Mouse (Mus musculus) midbrain, embryonic 10.5 days (tissue): ENCODE data around the gene Pon1. TPM values are rescaled to one million over a fixed set of nuclear protein-coding genes. Genes with fewer than 3 reads are reported as not detected.

Experiments
- DNase-seq: peaks from one replicate; pipeline ENCODE4 v3.0.0-alpha.2; 2017; ENCODE audit warnings: low spot score
- H3K27ac ChIP-seq: fragments of 300-500 bp; sonication (generic); replicated peaks from 2 replicates; pipeline ENCODE4 v1.5.1; 2016; ENCODE audit warnings: mild to moderate bottlenecking
- H3K27me3 ChIP-seq: fragments of 300-500 bp; sonication (generic); 2 replicates; pipeline ENCODE4 v1.6.1; 2016; ENCODE audit warnings: low read depth, mild to moderate bottlenecking; ENCODE audit not compliant: poor library complexity, severe bottlenecking
- H3K36me3 ChIP-seq: fragments of 300-500 bp; sonication (generic); 2 replicates; pipeline ENCODE4 v1.6.1; 2016; ENCODE audit warnings: mild to moderate bottlenecking, moderate library complexity
- H3K4me1 ChIP-seq: fragments of 300-500 bp; sonication (generic); 2 replicates; pipeline ENCODE4 v1.6.1; 2016
- H3K4me3 ChIP-seq: fragments of 300-500 bp; sonication (generic); 2 replicates; pipeline ENCODE4 v1.5.1; 2016; ENCODE audit warnings: mild to moderate bottlenecking, moderate library complexity
- H3K9me3 ChIP-seq: fragments of 300-500 bp; sonication (generic); replicated peaks from 2 replicates; pipeline ENCODE4 v1.6.1; 2016; ENCODE audit warnings: mild to moderate bottlenecking
- WGBS: fragments of 180-500 bp; shearing (Covaris S2); methylation state at CpG from one replicate; pipeline ENCODE4 v1.1.7; 2016; 5-methylcytosine and 5-hydroxymethylcytosine counted together
- polyA plus RNA-seq: library from polyadenylated mRNA; unstranded; fragments of >200 nt; fragmentation: Nextera tagmentation; extraction: Ambion mirVana; gene quantifications from 2 replicates; pipeline ENCODE4 v1.2.1, GENCODE M21; 2016

Pon1 gene
- polyA plus RNA-seq, 1 experiment from 2014 or later = not detected

DNA sequence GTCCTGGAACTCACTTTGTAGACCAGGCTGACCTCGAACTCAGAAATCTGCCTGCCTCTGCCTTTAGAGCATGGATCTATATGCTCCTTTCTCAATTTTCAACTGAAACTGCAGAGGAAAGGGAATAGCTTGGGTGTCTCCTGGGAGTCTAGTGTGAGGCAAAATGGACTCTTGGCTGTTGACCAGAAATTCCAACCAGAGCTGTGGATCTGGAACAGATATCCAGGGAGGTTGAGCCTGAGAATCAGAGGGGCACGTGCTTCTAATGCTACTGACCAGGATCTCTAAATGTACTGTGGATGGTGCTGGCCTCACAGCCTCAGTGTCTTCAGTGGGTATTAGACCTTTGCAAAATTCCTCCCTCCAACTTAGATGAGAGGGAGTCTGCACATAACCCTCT is 43.8 kb downstream of the Pon1 start:
- H3K27me3 ChIP-seq = no peaks in the 10 kb centered on the region
- peaks cover 11% of the 10 kb centered on the region for H3K4me1 ChIP-seq
- H3K4me3 ChIP-seq = no peak overlapping the region
- DNase-seq = no peak
- H3K27ac ChIP-seq = no peak overlapping the region
- no peaks in the 10 kb centered on the region for H3K9me3 ChIP-seq
- 92% methylated on average over 2 of the region's 2 CpGs for WGBS
- H3K36me3 ChIP-seq = peaks cover 7% of the 10 kb centered on the region

DNA sequence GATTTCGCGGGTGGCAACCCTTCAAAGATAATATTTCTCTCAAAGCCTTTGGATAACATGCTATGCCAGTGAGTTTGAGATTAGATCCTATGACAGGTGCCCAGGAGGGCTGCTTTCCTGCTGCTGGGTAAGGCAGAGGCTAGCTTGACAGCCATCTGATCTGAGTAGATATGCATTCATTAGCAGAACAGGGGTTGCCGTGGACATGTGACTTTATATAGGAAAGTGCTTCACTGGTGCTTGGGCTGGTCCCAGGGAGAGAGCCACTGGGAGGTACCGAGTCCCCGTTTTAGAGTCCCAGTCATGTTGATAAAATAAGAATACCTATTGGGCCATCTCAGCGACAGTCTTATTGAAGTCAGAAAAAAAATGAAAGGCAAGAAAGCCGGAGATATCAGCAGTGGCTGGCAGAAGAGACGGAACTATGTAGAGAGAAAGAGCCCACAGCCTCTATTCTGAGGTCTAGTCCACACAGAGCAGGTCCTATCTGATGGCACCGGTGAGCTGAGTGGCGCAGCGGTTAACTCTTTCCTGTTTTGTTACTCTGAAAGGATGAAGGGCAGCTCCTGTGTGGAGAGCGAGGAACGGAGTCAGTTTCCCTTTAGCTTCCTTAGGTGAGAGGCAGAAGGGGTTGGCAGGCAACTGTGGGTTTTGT is 46.1 kb downstream of the Pon1 start:
- 90% methylated on average over 13 of the region's 13 CpGs for WGBS

DNA sequence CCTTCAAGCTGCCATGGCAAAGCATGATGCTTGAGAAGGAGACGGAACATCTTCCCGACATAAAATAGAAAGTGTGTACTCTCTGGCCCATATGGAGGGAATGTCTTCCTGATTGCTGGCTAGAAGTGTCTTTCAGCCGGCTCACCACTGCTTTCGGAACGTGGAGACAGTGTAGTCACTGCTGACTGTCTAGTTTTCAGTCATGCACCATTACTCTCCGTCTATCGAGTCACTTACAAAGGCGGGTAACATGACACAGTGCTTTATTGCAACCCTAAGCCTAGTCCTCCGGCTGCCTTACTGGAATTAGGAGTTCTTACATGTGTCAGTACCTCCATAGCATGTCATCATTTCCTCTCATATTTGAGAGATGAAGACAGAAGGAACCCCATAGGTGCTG is 54.1 kb downstream of the Pon1 start:
- H3K4me1 ChIP-seq = no peaks in the 10 kb centered on the region
- no peak overlapping the region for H3K27ac ChIP-seq
- H3K36me3 ChIP-seq = peaks cover 12% of the 10 kb centered on the region; the same call in 1 of the 2 replicates
- no peak for DNase-seq
- no peak overlapping the region for H3K4me3 ChIP-seq
- WGBS = 85% methylated on average over 9 of the region's 9 CpGs
- no peaks in the 10 kb centered on the region for H3K9me3 ChIP-seq
- no peaks in the 10 kb centered on the region for H3K27me3 ChIP-seq

More for the DNA sequence above, 46.1 kb downstream of the Pon1 start:
- no peaks in the 10 kb centered on the region for H3K9me3 ChIP-seq
- no peak for DNase-seq
- H3K4me1 ChIP-seq = peaks cover 11% of the 10 kb centered on the region
- no peaks in the 10 kb centered on the region for H3K27me3 ChIP-seq
- no peak overlapping the region for H3K27ac ChIP-seq
- H3K36me3 ChIP-seq = no peaks in the 10 kb centered on the region
- no peak overlapping the region for H3K4me3 ChIP-seq

DNA sequence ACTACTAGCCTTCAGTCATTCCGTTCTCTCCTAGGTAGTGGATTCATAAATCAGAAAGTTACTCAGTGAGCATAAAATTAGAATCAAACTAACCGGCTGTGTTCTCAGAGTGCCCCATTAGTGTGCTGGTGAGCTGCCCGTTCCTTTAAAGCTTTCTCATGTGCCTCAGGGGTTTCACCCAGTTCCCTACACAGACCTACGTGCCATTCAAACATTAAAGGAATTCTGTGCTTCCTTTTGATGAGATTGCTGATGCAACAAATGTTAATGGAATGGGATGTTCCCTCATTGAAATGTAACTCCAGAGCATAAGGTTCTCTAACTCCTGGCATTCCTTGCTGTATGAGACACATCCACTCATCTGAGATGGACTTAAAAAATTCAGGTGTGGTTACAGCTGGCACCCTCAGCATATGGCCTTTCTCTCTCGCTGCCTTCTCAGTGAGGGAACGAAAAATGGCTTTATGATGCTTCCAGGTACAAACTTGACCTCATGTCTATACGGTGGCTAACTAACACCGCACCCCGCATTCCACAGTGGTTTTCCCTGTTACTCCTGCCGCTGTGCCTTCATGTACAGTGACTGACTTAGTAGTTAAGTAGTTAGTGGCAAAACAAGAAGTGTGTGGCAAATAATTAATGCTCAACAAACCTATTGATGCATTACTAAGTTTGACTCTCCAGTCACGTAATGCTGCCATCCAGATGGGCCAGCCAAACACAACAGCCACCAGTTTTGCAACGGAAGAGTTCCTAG is 54.7 kb downstream of the Pon1 start:
- Histone ChIP-seq H3K36me3 (peaks cover 17% of the 10 kb centered on the region; the same call in 1 of the 2 replicates), H3K4me1 (no peaks in the 10 kb centered on the region), H3K4me3 (no peak overlapping the region), H3K9me3 (no peaks in the 10 kb centered on the region), H3K27me3 (no peaks in the 10 kb centered on the region), H3K27ac (no peak overlapping the region)
- WGBS = 91% methylated on average over 12 of the region's 12 CpGs
- DNase-seq = no peak

DNA sequence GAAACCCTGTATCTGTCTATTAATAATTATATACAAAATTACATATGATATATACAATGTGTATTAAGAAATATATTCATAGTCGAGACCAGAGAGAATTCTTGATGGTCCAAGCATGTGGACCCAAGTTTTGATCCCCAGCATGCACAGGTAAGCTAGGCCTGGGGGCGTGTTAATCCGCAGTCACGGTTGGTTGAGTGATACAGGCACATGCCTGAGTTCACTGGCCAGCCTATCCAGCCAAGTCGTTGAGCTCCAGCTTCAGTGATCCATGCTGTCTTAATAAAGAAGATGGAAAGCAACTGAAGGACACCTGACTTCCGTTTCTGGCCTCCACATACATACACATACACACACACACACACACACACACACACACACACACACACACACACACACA is 57.7 kb downstream of the Pon1 start:
- H3K9me3 ChIP-seq = no peaks in the 10 kb centered on the region
- H3K4me3 ChIP-seq = no peak overlapping the region
- no peak for DNase-seq
- H3K36me3 ChIP-seq = peaks cover 19% of the 10 kb centered on the region; the same call in 1 of the 2 replicates
- no peak overlapping the region for H3K27ac ChIP-seq
- H3K27me3 ChIP-seq = no peaks in the 10 kb centered on the region
- no peaks in the 10 kb centered on the region for H3K4me1 ChIP-seq
- 77% methylated on average over 6 of the region's 6 CpGs for WGBS

DNA sequence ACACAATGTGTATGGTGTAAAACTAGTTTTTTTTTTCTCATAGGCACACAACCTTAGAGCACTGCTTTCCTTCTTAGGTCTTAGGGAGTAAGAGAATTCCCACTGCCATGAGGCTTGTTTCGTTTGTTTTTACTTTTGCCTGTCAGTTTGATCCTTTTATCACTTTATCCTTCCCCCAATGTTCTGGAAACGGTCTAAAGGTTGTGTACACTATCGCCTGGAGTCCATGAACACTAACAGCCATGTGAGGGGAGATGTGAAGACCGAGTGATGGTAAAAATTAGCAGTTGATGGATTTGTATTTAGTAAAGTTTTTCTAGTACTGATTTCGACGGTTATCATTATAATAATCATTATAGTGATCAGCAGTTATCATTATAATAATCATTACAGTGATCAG is 58.8 kb downstream of the Pon1 start:
- WGBS = 89% methylated on average over 6 of the region's 6 CpGs
- Histone ChIP-seq H3K9me3 (no peaks in the 10 kb centered on the region), H3K36me3 (peaks cover 19% of the 10 kb centered on the region; the same call in 1 of the 2 replicates), H3K27ac (no peak overlapping the region), H3K4me3 (no peak overlapping the region), H3K4me1 (no peaks in the 10 kb centered on the region), H3K27me3 (no peaks in the 10 kb centered on the region)
- DNase-seq = no peak

DNA sequence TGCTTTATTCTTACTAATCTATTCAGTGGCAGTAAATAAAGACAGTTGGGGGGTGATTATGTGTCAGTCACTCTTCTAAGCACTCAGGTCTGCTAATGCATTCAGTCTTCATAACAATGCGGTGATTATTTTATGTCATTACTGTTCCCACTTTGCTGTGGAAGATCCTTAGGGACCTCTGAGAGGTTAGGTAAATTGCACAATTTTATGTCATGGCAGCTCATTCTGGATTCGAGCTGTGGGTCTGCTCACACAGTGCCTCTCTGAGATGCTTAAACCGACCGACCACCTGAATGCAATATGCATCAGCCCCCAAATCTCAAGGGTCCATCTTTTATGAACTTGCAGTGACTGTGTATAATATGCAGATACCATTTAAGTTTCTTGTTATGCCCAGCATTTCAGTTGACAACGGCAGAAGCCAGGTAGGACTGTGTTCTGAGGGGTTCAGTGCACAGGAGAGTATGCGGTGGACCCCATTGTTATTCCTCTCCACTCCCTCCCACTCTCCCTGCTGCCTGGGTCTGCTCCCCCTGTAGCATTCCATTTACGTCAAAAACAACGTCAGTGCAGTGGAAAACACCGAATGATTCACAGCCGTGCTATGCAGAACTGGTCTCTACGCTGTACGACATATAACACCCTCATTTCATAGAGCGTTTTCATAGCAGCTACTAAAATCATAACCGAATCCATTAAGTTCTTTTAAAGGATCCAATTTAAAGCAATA is 64.2 kb downstream of the Pon1 start:
- peaks cover 6% of the 10 kb centered on the region; the same call in 1 of the 2 replicates for H3K36me3 ChIP-seq
- H3K9me3 ChIP-seq = no peaks in the 10 kb centered on the region
- WGBS = 88% methylated on average over 14 of the region's 14 CpGs
- no peak overlapping the region for H3K4me3 ChIP-seq
- H3K4me1 ChIP-seq = no peaks in the 10 kb centered on the region
- no peaks in the 10 kb centered on the region for H3K27me3 ChIP-seq
- no peak for DNase-seq
- H3K27ac ChIP-seq = no peak overlapping the region

DNA sequence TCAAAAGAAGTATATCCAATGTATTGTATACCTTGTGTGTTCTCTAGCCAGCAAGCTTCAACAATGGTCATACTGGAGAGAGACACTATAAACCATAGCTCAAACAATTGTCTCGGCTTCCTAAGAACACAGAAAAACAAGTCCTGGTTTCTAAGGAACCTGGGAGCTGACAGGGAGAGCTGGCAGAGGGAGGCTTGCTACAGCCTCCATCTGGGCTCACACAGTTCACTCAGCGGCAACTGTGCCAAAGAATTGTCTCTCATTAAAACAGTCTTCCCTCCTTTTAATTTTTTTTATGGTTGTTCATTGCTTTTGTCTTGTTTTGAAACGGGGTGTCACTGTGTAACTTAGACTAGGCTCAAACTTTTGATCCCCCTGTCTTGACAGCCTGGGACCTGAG is 73.5 kb downstream of the Pon1 start:
- H3K36me3 ChIP-seq = peaks cover 25% of the 10 kb centered on the region
- H3K4me1 ChIP-seq = no peaks in the 10 kb centered on the region
- no peaks in the 10 kb centered on the region for H3K27me3 ChIP-seq
- H3K9me3 ChIP-seq = no peaks in the 10 kb centered on the region
- no peak overlapping the region for H3K4me3 ChIP-seq
- no peak overlapping the region for H3K27ac ChIP-seq
- WGBS = 76% methylated on average over 3 of the region's 3 CpGs
- DNase-seq = no peak

DNA sequence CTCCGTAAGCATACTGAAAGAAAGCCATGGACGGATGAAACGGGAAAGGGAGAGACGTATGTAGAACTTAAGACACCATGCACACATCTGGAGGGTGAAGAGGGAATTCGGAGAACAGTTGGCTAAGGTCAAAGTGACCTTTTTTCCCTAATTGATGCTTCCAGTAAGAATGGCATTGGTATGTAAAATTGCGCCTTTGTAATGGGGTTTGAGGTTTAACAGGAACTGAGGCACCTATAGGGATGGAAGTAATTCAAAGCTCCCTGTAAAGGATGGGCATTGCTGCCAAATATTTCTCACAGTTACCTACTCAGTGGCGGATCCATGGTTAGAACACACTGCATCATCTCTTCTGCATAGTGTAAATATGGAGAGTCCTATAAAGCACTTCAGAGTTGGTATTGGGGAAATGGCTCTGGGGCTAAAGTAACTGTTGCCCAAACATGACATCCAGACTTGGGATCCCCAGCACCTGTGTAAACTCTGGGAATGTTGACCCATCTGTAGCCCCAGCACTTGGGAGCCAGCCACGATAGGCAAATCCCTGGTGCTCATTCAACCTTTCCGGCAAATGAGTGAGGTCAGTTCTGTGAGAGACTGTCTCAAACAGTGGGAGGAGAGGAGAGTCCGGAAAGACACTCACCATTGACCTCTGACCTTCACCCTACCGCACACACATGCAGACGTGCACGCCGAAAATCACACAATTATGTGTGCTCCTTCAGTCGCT is 74.4 kb downstream of the Pon1 start:
- H3K9me3 ChIP-seq = no peaks in the 10 kb centered on the region
- WGBS = 84% methylated on average over 15 of the region's 15 CpGs

More for the DNA sequence above, 74.4 kb downstream of the Pon1 start:
- peaks cover 29% of the 10 kb centered on the region for H3K36me3 ChIP-seq
- H3K27me3 ChIP-seq = no peaks in the 10 kb centered on the region
- H3K4me3 ChIP-seq = no peak overlapping the region
- DNase-seq = no peak
- no peaks in the 10 kb centered on the region; the same call in 1 of the 2 replicates for H3K4me1 ChIP-seq
- no peak overlapping the region for H3K27ac ChIP-seq

Other genes starting within 250 kb of the Pon1 start
- gene Pon3, start 62.3 kb upstream of the Pon1 start, polyA plus RNA-seq = 5.6 and 5.9 TPM in 2 replicates
- 30.5 and 31.1 TPM in 2 replicates for gene Pon2, start 104.5 kb upstream of the Pon1 start, polyA plus RNA-seq
- gene Asb4, start 189.4 kb upstream of the Pon1 start, polyA plus RNA-seq = 25.3 and 25.7 TPM in 2 replicates